Mouse (Mus musculus) brain, embryonic 18.5 days (tissue): ENCODE results near the gene Gm9745.
"Not testable (repeated sequence)": the region's sequence is repeated elsewhere in the genome, so short reads cannot be mapped to it uniquely, and the experiment has no call there.

Experiments used
- DNase-seq: peaks from one replicate; pipeline ENCODE4 v3.0.0-alpha.2; 2012; ENCODE audit warnings: low read depth, low spot score

Gene Gm9745

DNA sequence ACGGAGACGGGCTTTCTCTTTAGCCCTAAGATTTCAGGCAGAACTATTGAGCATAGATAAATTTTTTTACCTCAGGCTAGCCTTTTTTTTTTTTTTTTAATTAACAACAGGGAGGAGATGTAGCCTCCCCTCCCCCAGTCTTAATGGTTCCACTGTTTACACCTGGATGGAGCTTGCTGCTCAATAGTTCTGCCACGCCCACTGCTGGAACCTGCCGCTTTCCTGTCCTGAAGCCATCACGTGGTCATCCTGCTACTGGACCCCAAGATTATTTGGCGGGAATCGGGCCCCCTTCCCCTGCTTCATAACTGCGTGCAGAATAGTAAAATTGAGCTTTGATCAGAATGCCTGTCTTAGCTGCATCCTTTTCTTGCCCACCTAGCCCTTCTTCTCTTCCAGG, 34.1 kb downstream of the Gm9745 start:
- not testable (repeated sequence) for DNase-seq

DNA sequence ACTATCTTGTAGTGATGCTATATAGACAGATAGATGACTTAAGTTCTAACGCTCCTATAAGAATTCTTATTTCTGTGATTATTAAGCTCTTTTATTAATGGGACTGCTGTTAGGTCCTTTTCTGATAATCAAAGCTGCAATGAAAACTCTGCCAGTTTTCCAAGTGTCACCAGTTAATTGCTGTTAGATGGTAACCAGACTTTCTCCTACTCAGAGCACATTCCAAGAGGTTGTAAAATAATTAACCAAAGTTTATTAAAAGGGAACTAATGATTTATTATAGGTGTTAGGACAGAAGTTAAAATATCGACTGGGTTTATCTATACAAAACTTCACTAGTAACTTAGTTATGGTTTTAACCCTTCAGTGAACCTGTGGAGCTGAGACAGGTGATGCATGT, 42.0 kb downstream of the Gm9745 start:
- not testable (repeated sequence) for DNase-seq
